Mouse (Mus musculus) embryonic fibroblast, embryonic 13.5 days (primary cell): ENCODE results near the gene Prss57.

Source experiments
- CTCF ChIP-seq: IDR thresholded peaks from 2 replicates; pipeline ENCODE4 v1.5.1; 2011; ENCODE audit warnings: mild to moderate bottlenecking, control low read depth, low read length, moderate library complexity, borderline replicate concordance; ENCODE audit not compliant: insufficient read depth
- POLR2A ChIP-seq: IDR thresholded peaks from 2 replicates; pipeline ENCODE4 v1.6.1; 2011; ENCODE audit warnings: low read depth, mild to moderate bottlenecking, control low read depth, low read length, moderate library complexity

GRCm38 (mm10) chr10:79746774-79747151 lies 44.0 kb downstream of the Prss57 start:
- TF ChIP-seq POLR2A (0 out of 2 replicates have a peak, but pooled peaks have one; percentile 16), CTCF (no peak)
